Comparison of ENCODE assay signal across 23 mouse cellular contexts in genomic region chr1:137376685-137377084, GRCm38 (mm10).
DNase-seq lines count a peak whose midpoint lies in the region; ATAC-seq and TF ChIP-seq lines count a peak whose summit lies in the region.
"Had no signal": no experiment of that assay in that cellular context is flagged by ENCODE, and none has a peak within 500 bp of the region (broad histone marks: within the 10 kb centered on the region; RNA-seq: fewer than 3 reads in every experiment).

No protein-coding gene starts in this region.

- H3K4me1 ChIP-seq in kidney, embryonic 14.5 days (ENCODE audit: control insufficient read depth, insufficient read depth, low read length), result peaks cover 7% of the 10 kb centered on the region; the same call in 1 of the 2 replicates
- no peaks in the 10 kb centered on the region; the same call in 1 of the 2 replicates for H3K4me1 ChIP-seq in kidney, postnatal 0 days (replicated peaks; ENCODE audit: insufficient read depth, low read length)
- H3K4me1 ChIP-seq in limb, embryonic 14.5 days (ENCODE audit: control insufficient read depth, insufficient read depth, low read length), result peaks cover 21% of the 10 kb centered on the region
- H3K4me1 ChIP-seq: heart, embryonic 12.5 days; heart, embryonic 15.5 days had no signal

- no peak overlapping the region for H3K9ac ChIP-seq in kidney, embryonic 14.5 days (ENCODE audit: low read depth, low read length)
- no peak overlapping the region for H3K9ac ChIP-seq in kidney, postnatal 0 days (ENCODE audit: low read depth, low read length)
- no peak overlapping the region for H3K9ac ChIP-seq in limb, embryonic 14.5 days (ENCODE audit: low read depth, low read length, severe bottlenecking)
- H3K9ac ChIP-seq: embryonic facial prominence, embryonic 12.5 days; embryonic facial prominence, embryonic 15.5 days; forebrain, postnatal 0 days; heart, embryonic 12.5 days; heart, embryonic 15.5 days; hindbrain, embryonic 13.5 days had no signal

- ATAC-seq in kidney, embryonic 14.5 days (ENCODE audit: low FRiP score, low TSS enrichment), result peak; percentile 72; the same call in 1 of the 2 replicates
- ATAC-seq in kidney, postnatal 0 days (replicated peaks; ENCODE audit: low FRiP score, low read depth), result 0 out of 2 replicates have a peak, but pooled peaks have one; percentile 25
- ATAC-seq in limb, embryonic 14.5 days (ENCODE audit: low FRiP score, low read depth), result peak; percentile 50; the same call in 1 of the 2 replicates
- ATAC-seq: forebrain, postnatal 0 days; hindbrain, embryonic 16.5 days had no signal

- no peak overlapping the region for H3K4me2 ChIP-seq in kidney, embryonic 14.5 days (replicated peaks; ENCODE audit: low read depth, low read length)
- H3K4me2 ChIP-seq in kidney, postnatal 0 days (ENCODE audit: low read length), result no peak overlapping the region
- H3K4me2 ChIP-seq in limb, embryonic 14.5 days (replicated peaks; ENCODE audit: low read depth, low read length, severe bottlenecking), result no peak overlapping the region
- H3K4me2 ChIP-seq: embryonic facial prominence, embryonic 12.5 days; embryonic facial prominence, embryonic 15.5 days; heart, embryonic 12.5 days; heart, embryonic 15.5 days; hindbrain, embryonic 13.5 days had no signal

- no peaks in the 10 kb centered on the region for H3K27me3 ChIP-seq in kidney, embryonic 14.5 days (ENCODE audit: control insufficient read depth, insufficient read depth, low read length)
- no peaks in the 10 kb centered on the region for H3K27me3 ChIP-seq in kidney, postnatal 0 days (ENCODE audit: insufficient read depth, low read length)
- H3K27me3 ChIP-seq in limb, embryonic 14.5 days (ENCODE audit: control insufficient read depth, insufficient read depth, low read length), result peaks cover 3% of the 10 kb centered on the region; the same call in 1 of the 2 replicates
- H3K27me3 ChIP-seq: embryonic facial prominence, embryonic 12.5 days; embryonic facial prominence, embryonic 15.5 days; heart, embryonic 12.5 days; heart, embryonic 15.5 days; hindbrain, embryonic 13.5 days had no signal

- H3K36me3 ChIP-seq in kidney, embryonic 14.5 days (ENCODE audit: control insufficient read depth, insufficient read depth, low read length), result no peaks in the 10 kb centered on the region
- H3K36me3 ChIP-seq in kidney, postnatal 0 days (ENCODE audit: insufficient read depth, low read length), result no peaks in the 10 kb centered on the region
- no peaks in the 10 kb centered on the region for H3K36me3 ChIP-seq in limb, embryonic 14.5 days (ENCODE audit: control insufficient read depth, insufficient read depth, low read length)
- H3K36me3 ChIP-seq: embryonic facial prominence, embryonic 12.5 days; embryonic facial prominence, embryonic 15.5 days; heart, embryonic 12.5 days; heart, embryonic 15.5 days; hindbrain, embryonic 10.5 days; hindbrain, embryonic 13.5 days had no signal

- H3K27ac ChIP-seq in kidney, embryonic 14.5 days (ENCODE audit: low read depth, low read length), result no peak overlapping the region
- H3K27ac ChIP-seq in kidney, postnatal 0 days, result no peak overlapping the region
- no peak overlapping the region for H3K27ac ChIP-seq in limb, embryonic 14.5 days (replicated peaks; ENCODE audit: low read depth, low read length)
- H3K27ac ChIP-seq: embryonic facial prominence, embryonic 12.5 days; embryonic facial prominence, embryonic 15.5 days; heart, embryonic 15.5 days; hindbrain, embryonic 13.5 days had no signal

- no peak for DNase-seq in kidney, postnatal 4 days
- peak; percentile 58 for DNase-seq in kidney, postnatal 0 days (ENCODE audit: low spot score)
- DNase-seq in kidney, postnatal 14 days, result no peak
- peak; percentile 38 for DNase-seq in limb, embryonic 14.5 days (ENCODE audit: low spot score)
- DNase-seq in ovary, postnatal 10 days (ENCODE audit: low spot score), result no peak
- DNase-seq: adrenal gland, postnatal 14 days; cerebellum, adult 11 months; cerebellum, adult 2 months; cerebellum, adult 9-11 months; cerebellum, postnatal 25 days; forebrain, postnatal 0 days; gastrocnemius, postnatal 25 days; heart, adult 18-20 months; heart, postnatal 10 days; heart, postnatal 36 days had no signal

- no peaks in the 10 kb centered on the region for H3K9me3 ChIP-seq in kidney, embryonic 14.5 days (ENCODE audit: control insufficient read depth, low read length)
- H3K9me3 ChIP-seq in kidney, postnatal 0 days (replicated peaks; ENCODE audit: low read length), result no peaks in the 10 kb centered on the region
- H3K9me3 ChIP-seq in limb, embryonic 14.5 days (ENCODE audit: control insufficient read depth, low read length), result no peaks in the 10 kb centered on the region
- H3K9me3 ChIP-seq: embryonic facial prominence, embryonic 12.5 days; embryonic facial prominence, embryonic 15.5 days; heart, embryonic 12.5 days; heart, embryonic 15.5 days; hindbrain, embryonic 10.5 days; hindbrain, embryonic 13.5 days had no signal

- no peak for TF ChIP-seq POLR2A in limb, embryonic 14.5 days (IDR thresholded peaks at IDR 0.05; ENCODE audit: borderline replicate concordance, extremely low read depth, insufficient read depth, insufficient read length)

- 14% methylated on average over 10 of the region's 10 CpGs for WGBS in kidney, embryonic 14.5 days
- 20% methylated on average over 10 of the region's 10 CpGs for WGBS in kidney, postnatal 0 days
- WGBS in limb, embryonic 14.5 days, result 19% methylated on average over 10 of the region's 10 CpGs

- no peak for TF ChIP-seq CTCF in kidney, postnatal 0 days (IDR thresholded peaks at IDR 0.05; ENCODE audit: low read depth)

- H3K4me3 ChIP-seq in kidney, embryonic 14.5 days (ENCODE audit: low read length), result no peak overlapping the region
- no peak overlapping the region for H3K4me3 ChIP-seq in kidney, postnatal 0 days (replicated peaks; ENCODE audit: low read depth, low read length)
- no peak overlapping the region for H3K4me3 ChIP-seq in limb, embryonic 14.5 days (replicated peaks; ENCODE audit: low read length)
- H3K4me3 ChIP-seq: embryonic facial prominence, embryonic 12.5 days; embryonic facial prominence, embryonic 15.5 days; heart, embryonic 12.5 days; heart, embryonic 15.5 days; hindbrain, embryonic 10.5 days; hindbrain, embryonic 13.5 days had no signal

Comparison
In these comparisons a context has a peak if more than half of its experiments do, and no peak if none do; other contexts are left out.
1. DNase-seq: peak in kidney, postnatal 0 days (single experiment) and limb, embryonic 14.5 days (single experiment); none in kidney, postnatal 4 days (0 of 2), kidney, postnatal 14 days (single experiment) and ovary, postnatal 10 days (single experiment).
2. Peak in every context shown above with its lines, with median percentiles within 50 percentile points of each other: ATAC-seq.